Mouse (Mus musculus): Measurements from ENCODE around the gene Ywhag.

DNA sequence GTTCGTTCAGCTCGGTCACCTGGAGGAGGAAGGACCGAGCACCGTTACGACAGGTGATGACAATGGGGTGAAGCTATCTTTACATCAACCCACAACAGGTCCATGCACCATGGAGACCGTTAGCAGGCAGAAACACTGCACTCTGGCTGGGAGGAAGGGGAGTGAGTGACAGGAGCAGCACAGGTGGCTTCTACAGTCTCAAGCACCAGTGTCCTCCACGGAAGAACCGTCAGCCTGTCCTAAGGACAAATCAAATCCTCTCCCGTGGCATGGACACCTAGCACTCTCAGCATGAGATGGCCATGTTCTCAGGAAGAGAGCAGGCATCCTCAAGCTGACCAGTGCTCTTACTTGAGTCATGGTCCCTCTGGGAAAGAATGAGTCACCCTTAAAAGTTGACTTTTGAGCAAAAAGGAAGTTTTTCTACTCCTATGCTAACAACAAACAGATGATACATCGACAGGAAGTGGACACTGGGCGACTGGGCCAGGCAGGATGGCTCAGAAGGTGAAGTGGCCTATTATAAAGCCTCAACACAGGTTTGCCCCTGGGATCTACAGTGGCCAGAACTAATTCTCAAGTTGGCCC is 22.7 kb downstream of the Ywhag start:
- TF ChIP-seq CTCF (IDR thresholded peaks at IDR 0.05; ENCODE audit: control insufficient read depth, insufficient read depth, insufficient read length) (no peak), USF1 (IDR thresholded peaks at IDR 0.05; ENCODE audit: low read depth) (no peak), MAX (IDR thresholded peaks at IDR 0.05) (peak; percentile 25), MYOG (IDR thresholded peaks at IDR 0.05; ENCODE audit: control insufficient read depth, extremely low read depth, insufficient read length) (no peak), FOSL1 (IDR thresholded peaks at IDR 0.05; ENCODE audit: insufficient read depth, low read length, poor library complexity, severe bottlenecking) (peak; percentile 87)

Measured in C2C12 (cell line).